Mouse (Mus musculus) brain, embryonic 14.5 days (tissue): ENCODE data around the gene Fndc3b.

Experiments used
- CTCF ChIP-seq: fragments of 200-500 bp; IDR thresholded peaks from 2 replicates; pipeline ENCODE4 v1.5.1; 2012; ENCODE audit warnings: inconsistent platforms, mild to moderate bottlenecking, moderate library complexity, borderline replicate concordance; ENCODE audit not compliant: insufficient read depth, insufficient read length; ENCODE audit errors: extremely low read depth
- POLR2A ChIP-seq: fragments of 200-500 bp; IDR thresholded peaks from 2 replicates; pipeline ENCODE4 v1.6.1; 2012; ENCODE audit warnings: mild to moderate bottlenecking, inconsistent platforms, borderline replicate concordance; ENCODE audit not compliant: poor library complexity, insufficient read depth, insufficient read length, severe bottlenecking; ENCODE audit errors: extremely low read depth

- TF ChIP-seq POLR2A, result no peak
- no peak for TF ChIP-seq CTCF
Measured at GRCm38 (mm10) chr3:27617733-27618132, 93.4 kb downstream of the Fndc3b start.
